Mouse (Mus musculus): ENCODE results near the gene Phrf1.

DNA sequence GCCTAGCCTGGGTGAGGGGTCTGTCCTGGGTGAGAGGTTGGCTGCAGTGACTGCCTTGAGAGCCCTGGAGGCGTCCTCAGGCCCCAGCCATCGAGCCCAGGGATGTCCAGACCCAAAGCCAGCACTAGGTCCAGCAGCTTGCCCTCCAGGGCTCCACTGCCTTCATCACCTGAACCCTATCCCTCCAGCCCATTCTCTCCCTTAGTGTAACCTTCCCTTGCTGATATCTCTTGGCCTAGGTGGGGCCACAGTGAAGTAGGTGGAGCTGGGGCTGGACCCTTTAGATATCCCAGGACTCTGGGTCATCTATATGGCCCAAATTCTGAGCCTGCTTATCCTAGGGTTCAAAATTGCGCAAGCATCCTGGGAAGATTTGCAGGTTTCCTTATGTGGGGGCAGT lies 19.1 kb upstream of the Phrf1 start:
- TF ChIP-seq CTCF (IDR thresholded peaks at IDR 0.05; ENCODE audit: borderline replicate concordance, insufficient read depth, low read length) (no peak), POLR2A (IDR thresholded peaks at IDR 0.05; ENCODE audit: low read depth, low read length) (no peak)
